Mouse (Mus musculus) hindbrain, embryonic 11.5 days (tissue): Measurements from ENCODE around the gene Lrguk. TPM values are rescaled to one million over a fixed set of nuclear protein-coding genes. Genes with fewer than 3 reads are reported as not detected.

Experiments
- ATAC-seq: fragments of 200-750 bp; cut with Nextera tagmentation; 2 replicates; pipeline ENCODE4 v1.8.0; 2017; ENCODE audit warnings: mild to moderate bottlenecking, moderate TSS enrichment, moderate library complexity; ENCODE audit not compliant: low FRiP score
- DNase-seq: peaks from one replicate; pipeline ENCODE4 v3.0.0-alpha.2; 2015; ENCODE audit warnings: low spot score
- H3K27ac ChIP-seq: fragments of 300-500 bp; sonication (generic); 2 replicates; pipeline ENCODE4 v1.5.1; 2014; ENCODE audit warnings: mild to moderate bottlenecking, low read depth, low read length
- H3K27me3 ChIP-seq: fragments of 300-500 bp; sonication (generic); 2 replicates; pipeline ENCODE4 v1.6.1; 2014; ENCODE audit warnings: mild to moderate bottlenecking, low read length, moderate library complexity, mixed read lengths; ENCODE audit not compliant: control insufficient read depth, insufficient read depth
- H3K36me3 ChIP-seq: fragments of 300-500 bp; sonication (generic); 2 replicates; pipeline ENCODE4 v1.6.1; 2014; ENCODE audit warnings: mild to moderate bottlenecking, low read length, moderate library complexity, mixed read lengths; ENCODE audit not compliant: control insufficient read depth, insufficient read depth
- H3K4me1 ChIP-seq: fragments of 300-500 bp; sonication (generic); replicated peaks from 2 replicates; pipeline ENCODE4 v1.6.1; 2014; ENCODE audit warnings: low read length, mixed read lengths; ENCODE audit not compliant: control insufficient read depth, insufficient read depth
- H3K4me2 ChIP-seq: fragments of 300-500 bp; sonication (generic); replicated peaks from 2 replicates; pipeline ENCODE4 v1.6.1; 2014; ENCODE audit warnings: mild to moderate bottlenecking, low read depth, low read length
- H3K4me3 ChIP-seq: fragments of 300-500 bp; sonication (generic); 2 replicates; pipeline ENCODE4 v1.5.1; 2014; ENCODE audit warnings: low read depth, low read length
- H3K9ac ChIP-seq: fragments of 300-500 bp; sonication (generic); 2 replicates; pipeline ENCODE4 v1.6.1; 2014; ENCODE audit warnings: low read depth, low read length
- H3K9me3 ChIP-seq: fragments of 300-500 bp; sonication (generic); 2 replicates; pipeline ENCODE4 v1.6.1; 2016; ENCODE audit warnings: low read length; ENCODE audit not compliant: control insufficient read depth
- WGBS: fragments of 180-500 bp; shearing (Covaris S2); extraction: QIAGEN DNeasy Blood & Tissue Kit; methylation state at CpG from one replicate; pipeline ENCODE4 v1.1.7; 2014; 5-methylcytosine and 5-hydroxymethylcytosine counted together
- polyA plus RNA-seq: library from polyadenylated mRNA; unstranded; fragments of >200 nt; fragmentation: Nextera tagmentation; extraction: Ambion mirVana; gene quantifications from 2 replicates; pipeline ENCODE4 v1.2.1, GENCODE M21; 2014

Lrguk gene
- polyA plus RNA-seq, 1 experiment from 2014 or later, result 1.9 TPM

GRCm38 (mm10) chr6:34183326-34183725 lies 154.1 kb downstream of the Lrguk start:
- DNase-seq (no peak), ATAC-seq (no peak)
- H3K36me3 ChIP-seq, result no peaks in the 10 kb centered on the region
- no peak overlapping the region for H3K4me3 ChIP-seq
- 87% methylated on average over 3 of the region's 3 CpGs for WGBS
- H3K9ac ChIP-seq, result no peak overlapping the region
- H3K4me1 ChIP-seq, result no peaks in the 10 kb centered on the region
- no peak overlapping the region for H3K27ac ChIP-seq
- no peaks in the 10 kb centered on the region for H3K27me3 ChIP-seq
- H3K4me2 ChIP-seq, result no peak overlapping the region
- H3K9me3 ChIP-seq, result no peaks in the 10 kb centered on the region

Other genes with a start within 250 kb of the Lrguk start
- 46.7 and 48.3 TPM in 2 replicates for gene Slc35b4, start 147.7 kb downstream of the Lrguk start, polyA plus RNA-seq